Mouse (Mus musculus) fibroblast of lung, adult 2 months (primary cell): Measurements from ENCODE around the gene Dcun1d3.
A peak's percentile ranks its signal among the peaks of the same experiment; 100 is the strongest.

Source experiments
- DNase-seq: peaks from one replicate; pipeline ENCODE4 v3.0.0-alpha.2; 2011; ENCODE audit warnings: low read depth

Gene Dcun1d3

GRCm38 (mm10) chr7:119895639-119896512, at the start of gene Dcun1d3, which contains the start of gene Lyrm1:
TSS of gene Dcun1d3 (minus strand) at chr7:119896298.
TSS of gene Lyrm1 (plus strand) at chr7:119895861.
- peak; percentile 92 for DNase-seq

- no peak for DNase-seq
Observed at GRCm38 (mm10) chr7:119941569-119941968, 45.5 kb upstream of the Dcun1d3 start.

GRCm38 (mm10) chr7:119937036-119937435, 40.9 kb upstream of the Dcun1d3 start:
- no peak for DNase-seq

GRCm38 (mm10) chr7:119936321-119936720, 40.2 kb upstream of the Dcun1d3 start:
- DNase-seq, result no peak

- DNase-seq, result no peak
Observed at GRCm38 (mm10) chr7:119928783-119929440, 32.8 kb upstream of the Dcun1d3 start.

GRCm38 (mm10) chr7:119921054-119921453, 25.0 kb upstream of the Dcun1d3 start:
- DNase-seq, result no peak

- no peak for DNase-seq
Observed at GRCm38 (mm10) chr7:119920457-119920856, 24.4 kb upstream of the Dcun1d3 start.

- DNase-seq, result no peak
Observed at GRCm38 (mm10) chr7:119911727-119912126, 15.6 kb upstream of the Dcun1d3 start.

- DNase-seq, result no peak
Observed at GRCm38 (mm10) chr7:119906523-119907215, 10.6 kb upstream of the Dcun1d3 start.

- DNase-seq, result no peak
Observed at GRCm38 (mm10) chr7:119899386-119900057, 3.4 kb upstream of the Dcun1d3 start.

GRCm38 (mm10) chr7:119898247-119898856, 2.3 kb upstream of the Dcun1d3 start:
- DNase-seq, result no peak

GRCm38 (mm10) chr7:119897521-119898109, 1.5 kb upstream of the Dcun1d3 start:
- DNase-seq, result no peak

GRCm38 (mm10) chr7:119894818-119895544, 1.1 kb downstream of the Dcun1d3 start:
- DNase-seq, result no peak

- no peak for DNase-seq
Observed at GRCm38 (mm10) chr7:119892742-119893141, 3.4 kb downstream of the Dcun1d3 start.

GRCm38 (mm10) chr7:119892198-119892597, 3.9 kb downstream of the Dcun1d3 start:
- DNase-seq, result no peak

GRCm38 (mm10) chr7:119887887-119888286, 8.2 kb downstream of the Dcun1d3 start:
- DNase-seq, result peak; percentile 62

GRCm38 (mm10) chr7:119881229-119881628, 14.9 kb downstream of the Dcun1d3 start:
- DNase-seq, result no peak

- no peak for DNase-seq
Observed at GRCm38 (mm10) chr7:119880345-119880744, 15.8 kb downstream of the Dcun1d3 start.

- DNase-seq, result no peak
Observed at GRCm38 (mm10) chr7:119879171-119879570, 16.9 kb downstream of the Dcun1d3 start.

- no peak for DNase-seq
Observed at GRCm38 (mm10) chr7:119875776-119876440, 20.2 kb downstream of the Dcun1d3 start.
